Mouse (Mus musculus): ENCODE results near the gene Gbgt1. TPM values are rescaled to one million over a fixed set of nuclear protein-coding genes. Genes with fewer than 3 reads are reported as not detected.

The Gbgt1 gene
- total RNA-seq, 2 experiments from 2014 or later: 1.7 to 3.1 TPM

DNA sequence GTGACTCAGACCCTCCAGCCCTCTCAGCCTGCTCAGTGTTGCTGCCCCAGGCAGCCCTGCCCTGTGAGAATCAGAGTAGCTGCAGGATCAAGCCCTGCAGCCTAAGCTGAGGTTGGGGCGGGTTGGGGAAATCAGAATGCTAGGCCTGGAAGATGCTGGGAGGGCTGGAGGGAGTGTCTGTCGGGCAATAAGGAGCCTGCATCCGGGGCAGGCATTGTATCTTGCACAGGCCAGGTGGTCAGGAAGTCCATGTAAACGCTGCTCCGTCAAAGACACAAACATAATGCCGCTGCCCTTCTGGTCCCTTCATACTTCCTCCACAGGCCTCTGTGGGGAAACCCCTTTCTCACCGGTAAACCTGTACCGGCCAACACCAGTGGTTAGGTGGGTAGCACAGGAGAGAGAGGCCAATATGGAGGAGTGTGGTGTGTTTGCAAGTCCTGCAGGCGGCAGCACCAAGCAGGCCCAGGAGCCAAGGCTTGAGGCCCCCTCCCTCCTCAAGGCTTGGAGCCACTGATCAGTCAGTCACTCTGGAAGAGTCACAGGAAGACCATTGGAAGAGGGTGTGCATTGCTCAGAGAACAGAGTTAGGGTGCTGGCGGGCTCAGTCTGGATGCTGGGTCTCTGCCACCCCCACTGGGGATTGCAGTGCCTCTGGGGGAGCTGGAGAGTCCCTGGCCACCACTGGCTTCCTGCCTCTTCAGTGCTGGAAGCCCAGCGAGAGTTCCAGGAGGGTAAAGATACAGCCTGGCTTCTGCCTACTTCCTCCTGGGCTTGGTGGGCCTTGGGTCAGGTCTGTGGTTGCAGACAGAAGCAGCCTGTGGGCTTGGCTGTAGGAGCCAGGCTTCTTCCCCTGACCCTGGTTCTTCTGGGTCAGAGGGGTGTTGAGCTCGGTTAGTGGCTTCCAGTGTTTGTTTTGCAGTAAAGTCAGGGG, 29.5 kb downstream of the Gbgt1 start:
- DNase-seq (ENCODE audit: low spot score): no peak
- intact Hi-C loops (cut with DNase I): no loop called here

GRCm38 (mm10) chr2:28527436-28528353, 31.0 kb downstream of the Gbgt1 start:
- intact Hi-C loops (cut with DNase I): no loop called here
- DNase-seq (ENCODE audit: low spot score): no peak

DNA sequence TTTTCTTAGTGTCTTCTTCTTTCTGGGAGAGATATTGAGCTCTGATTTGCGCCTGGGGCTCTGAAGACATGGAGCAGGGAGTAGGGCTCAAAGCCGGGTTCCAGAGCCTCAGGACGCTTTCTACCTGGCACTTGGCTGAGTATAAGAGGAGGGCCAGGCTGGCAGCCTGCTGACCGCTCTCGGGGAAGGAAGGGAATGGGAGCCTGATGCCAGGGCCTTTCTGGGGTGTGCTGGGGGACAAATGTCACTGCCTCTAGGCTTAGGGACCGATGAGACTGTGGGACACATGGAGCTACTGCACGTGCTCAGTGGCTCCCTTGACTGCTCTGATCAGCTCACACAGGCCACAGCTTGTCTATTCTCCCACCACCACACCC, 31.7 kb downstream of the Gbgt1 start:
- DNase-seq (ENCODE audit: low spot score): no peak
- intact Hi-C loops (cut with DNase I): no loop called here

DNA sequence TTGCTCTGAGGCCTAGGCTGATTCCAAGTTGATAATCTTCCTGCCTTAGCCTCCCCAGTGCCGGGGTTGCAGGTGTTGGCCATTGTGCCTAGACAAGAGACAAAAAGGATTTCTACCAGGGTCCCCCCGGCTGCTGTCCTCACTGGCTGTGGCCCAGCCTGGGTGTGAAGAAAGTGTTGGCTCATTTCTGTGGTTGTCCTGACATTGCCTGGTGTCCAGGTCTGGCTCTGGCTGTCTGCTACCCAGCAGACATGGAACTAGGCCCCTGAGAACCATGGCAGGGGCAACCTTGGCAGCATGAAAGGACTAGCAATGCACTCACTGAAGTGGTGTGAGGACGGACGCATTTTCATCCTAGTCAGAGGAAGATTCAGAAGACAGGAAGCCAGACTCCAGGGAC, 33.2 kb downstream of the Gbgt1 start:
- no peak for DNase-seq (ENCODE audit: low spot score)
- intact Hi-C loops (cut with DNase I): no loop called here

DNA sequence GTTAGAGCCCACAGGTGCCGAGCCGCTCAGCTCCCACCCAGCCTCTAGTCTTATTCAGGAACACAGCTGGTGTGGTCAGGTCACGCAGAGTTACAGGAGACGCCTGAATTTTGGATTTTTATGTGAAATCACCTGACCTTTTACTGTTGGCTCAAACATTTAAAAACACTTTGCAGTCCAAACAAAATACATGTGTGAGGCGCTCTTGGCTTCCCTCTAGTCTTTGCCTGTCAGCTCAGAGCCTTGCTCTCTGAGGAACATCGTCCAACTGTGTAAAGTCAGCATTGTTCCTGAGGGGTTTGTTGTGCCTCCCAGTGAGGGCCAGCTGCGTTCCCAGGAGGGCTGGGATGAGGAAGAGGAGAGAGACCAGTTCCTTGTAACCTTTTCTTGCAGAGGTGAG, 33.6 kb downstream of the Gbgt1 start:
- intact Hi-C loops (cut with DNase I): no loop called here
- no peak for DNase-seq (ENCODE audit: low spot score)

DNA sequence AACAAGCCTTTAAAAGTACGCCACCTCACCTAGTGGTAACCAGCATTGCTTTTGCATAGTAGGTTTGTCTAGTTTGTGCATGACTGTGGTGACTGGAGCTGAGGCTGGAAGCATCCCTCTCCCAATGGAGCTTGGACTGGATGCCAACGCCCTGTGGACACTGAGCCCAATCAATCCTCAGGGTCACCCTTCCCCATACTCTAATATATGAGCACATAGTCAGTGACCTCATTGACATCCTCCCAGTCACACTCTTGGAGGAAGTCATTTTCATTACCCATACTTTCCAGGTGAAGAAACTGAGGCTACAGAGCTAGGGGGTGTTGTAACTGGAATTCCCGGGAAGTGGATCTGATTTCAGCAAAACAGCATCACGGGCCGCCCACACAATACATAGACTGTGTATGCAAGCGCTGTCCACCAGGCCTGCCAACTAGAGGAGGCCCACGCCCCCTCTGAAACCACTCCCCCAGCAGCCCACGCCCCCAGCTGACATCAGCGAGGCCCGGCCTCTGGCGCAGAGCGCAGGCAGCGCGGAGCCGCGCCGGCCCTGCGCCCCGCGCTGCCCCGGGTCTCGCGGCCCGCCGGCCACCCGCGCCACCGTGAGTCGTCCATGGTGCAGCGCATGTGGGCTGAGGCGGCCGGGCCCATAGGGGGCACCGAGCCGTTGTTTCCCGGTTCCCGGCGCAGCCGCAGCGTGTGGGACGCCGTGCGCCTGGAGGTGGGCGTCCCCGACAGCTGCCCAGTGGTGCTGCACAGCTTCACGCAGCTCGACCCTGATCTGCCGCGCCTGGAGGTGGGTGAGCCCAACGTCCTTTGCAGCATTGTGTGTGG, 36.5 kb downstream of the Gbgt1 start:
- intact Hi-C loops (cut with DNase I): no loop called here
- DNase-seq (ENCODE audit: low spot score): peak; percentile 84

DNA sequence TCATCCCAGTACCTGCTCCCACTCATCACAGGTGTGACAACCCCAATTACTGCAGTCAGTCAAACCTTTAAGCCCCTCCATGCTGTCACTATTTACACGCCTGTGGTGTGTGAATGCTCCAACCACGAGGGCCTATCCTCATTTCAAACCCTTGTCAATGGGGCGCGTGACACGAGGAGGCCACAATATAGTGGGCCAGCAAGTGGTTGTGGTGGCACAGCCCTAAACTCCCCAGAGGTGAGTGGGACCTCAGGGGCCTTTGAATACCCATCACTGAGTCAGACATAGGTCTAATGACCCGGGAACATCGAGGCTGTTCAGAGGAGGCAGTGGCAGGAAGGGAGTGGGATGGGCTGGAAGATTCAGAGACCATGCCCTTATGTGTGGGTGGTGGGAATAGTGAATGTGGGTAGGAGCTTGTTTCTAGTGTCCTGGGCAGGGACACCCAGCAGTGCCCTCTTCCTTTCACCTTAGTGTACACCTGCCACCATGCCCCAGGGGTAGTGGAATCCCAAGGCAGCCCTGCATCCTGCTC, 37.3 kb downstream of the Gbgt1 start:
- DNase-seq (ENCODE audit: low spot score): no peak
- intact Hi-C loops (cut with DNase I): no loop called here

- peak; percentile 42 for DNase-seq (ENCODE audit: low spot score)
- intact Hi-C loops (cut with DNase I): no loop called here
Observed at GRCm38 (mm10) chr2:28534436-28535262, 38.0 kb downstream of the Gbgt1 start.

- no peak for DNase-seq (ENCODE audit: low spot score)
- intact Hi-C loops (cut with DNase I): no loop called here
Observed at GRCm38 (mm10) chr2:28535263-28535540, 38.5 kb downstream of the Gbgt1 start.

- no peak for DNase-seq (ENCODE audit: low spot score)
- intact Hi-C loops (cut with DNase I): no loop called here
Observed at GRCm38 (mm10) chr2:28535650-28536049, 39.0 kb downstream of the Gbgt1 start.

DNA sequence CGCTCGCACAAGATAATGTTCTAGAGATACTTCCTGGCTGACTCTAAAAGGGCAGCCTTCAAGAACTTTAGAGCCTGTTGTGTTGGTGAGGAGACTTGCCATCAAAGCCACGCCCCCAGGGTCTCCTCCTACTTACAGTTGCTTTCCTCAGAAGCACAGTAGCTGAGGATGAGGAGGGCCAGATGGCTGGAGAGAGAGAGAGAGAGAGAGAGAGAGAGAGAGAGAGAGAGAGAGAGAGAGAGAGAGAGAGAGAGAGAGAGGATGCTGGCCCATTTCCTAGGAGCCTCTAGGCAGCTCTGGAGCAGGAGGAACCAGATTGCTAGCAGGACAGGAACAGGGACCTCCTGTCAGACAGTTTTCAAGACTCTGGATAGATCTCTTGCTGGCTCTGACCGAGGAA, 39.5 kb downstream of the Gbgt1 start:
- DNase-seq (ENCODE audit: low spot score): no peak
- intact Hi-C loops (cut with DNase I): no loop called here

DNA sequence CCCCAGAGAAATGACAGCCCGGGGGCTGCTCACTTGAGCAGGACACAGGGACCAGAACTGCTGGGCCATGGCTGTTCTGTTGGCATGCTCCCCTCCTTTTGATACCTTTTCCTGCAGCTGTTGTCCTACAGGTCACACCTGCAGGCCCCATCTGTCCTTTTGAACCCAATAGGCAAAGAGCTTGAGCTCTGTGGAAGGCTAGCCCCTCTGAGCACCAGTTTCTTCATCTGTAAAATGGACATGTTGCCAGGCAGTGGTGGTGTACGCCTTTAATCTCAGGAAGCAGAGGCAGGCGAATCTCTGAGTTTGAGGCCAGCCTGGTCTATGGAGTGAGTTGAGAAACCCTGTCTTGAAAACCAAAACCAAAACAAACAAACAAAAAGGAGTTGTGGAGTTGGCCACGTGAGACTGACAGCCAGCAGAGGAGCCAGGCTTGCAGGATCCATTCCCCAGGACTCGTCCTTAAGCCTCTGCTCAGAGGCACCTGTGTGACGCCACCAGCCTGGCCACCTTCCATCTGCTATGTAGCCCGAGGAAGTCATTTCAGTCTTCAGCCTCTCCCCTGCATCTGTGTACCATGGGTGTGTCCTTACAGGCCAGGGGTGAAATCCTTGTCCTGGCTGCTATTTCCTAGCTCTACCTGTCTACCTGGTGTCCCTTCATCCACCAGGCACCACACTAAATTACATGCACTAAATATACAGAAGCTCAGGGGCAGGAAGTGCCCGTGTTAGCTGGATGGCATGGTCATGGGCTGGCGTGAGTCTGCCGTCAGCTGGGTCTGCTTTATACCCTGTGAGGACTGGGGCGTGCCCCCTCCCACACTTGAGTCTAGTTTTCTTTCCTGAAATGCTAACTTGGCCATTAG, 40.3 kb downstream of the Gbgt1 start:
- intact Hi-C loops (cut with DNase I): no loop called here
- DNase-seq (ENCODE audit: low spot score): no peak

GRCm38 (mm10) chr2:28537634-28537920, 40.9 kb downstream of the Gbgt1 start:
- intact Hi-C loops (cut with DNase I): no loop called here
- no peak for DNase-seq (ENCODE audit: low spot score)

DNA sequence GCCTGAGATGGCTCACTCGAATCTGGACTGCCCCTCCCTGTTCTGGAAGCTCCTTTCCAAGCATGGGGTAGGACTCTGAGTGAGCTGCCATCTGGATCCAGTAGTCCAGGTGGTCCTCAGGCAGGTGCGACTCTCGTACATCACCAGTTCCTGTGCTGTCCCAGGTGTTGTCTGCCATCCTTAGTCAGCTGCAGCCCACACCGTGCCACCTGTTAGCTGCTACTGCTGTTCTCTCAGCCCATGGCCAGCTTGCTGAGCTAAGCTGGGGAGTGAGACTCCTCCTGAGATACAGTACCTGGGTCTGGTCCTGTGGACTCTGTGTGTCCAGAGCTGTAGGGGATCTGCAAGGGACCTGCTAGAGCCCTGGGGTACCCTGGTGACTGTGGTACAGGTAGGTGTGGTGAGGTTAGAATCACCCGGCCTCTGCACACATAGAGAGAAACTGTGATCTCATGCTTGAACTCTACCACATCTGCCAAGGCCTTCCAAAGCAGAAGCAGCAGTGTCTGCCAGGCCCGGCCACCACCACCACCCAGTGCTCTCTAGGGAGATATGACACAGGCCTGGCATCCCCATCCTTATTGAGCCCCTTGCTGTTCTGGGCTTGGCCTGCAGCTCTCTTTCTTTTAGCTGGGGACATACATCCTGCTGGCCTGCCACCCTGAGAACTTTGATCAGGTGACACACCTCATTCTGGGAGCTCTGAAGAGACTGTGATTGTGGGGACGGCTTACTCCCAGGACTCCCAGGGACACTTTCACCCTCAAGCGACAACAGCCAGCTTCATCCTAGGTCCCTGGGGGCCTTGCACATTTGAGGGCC, 41.5 kb downstream of the Gbgt1 start:
- intact Hi-C loops (cut with DNase I): no loop called here
- no peak for DNase-seq (ENCODE audit: low spot score)

DNA sequence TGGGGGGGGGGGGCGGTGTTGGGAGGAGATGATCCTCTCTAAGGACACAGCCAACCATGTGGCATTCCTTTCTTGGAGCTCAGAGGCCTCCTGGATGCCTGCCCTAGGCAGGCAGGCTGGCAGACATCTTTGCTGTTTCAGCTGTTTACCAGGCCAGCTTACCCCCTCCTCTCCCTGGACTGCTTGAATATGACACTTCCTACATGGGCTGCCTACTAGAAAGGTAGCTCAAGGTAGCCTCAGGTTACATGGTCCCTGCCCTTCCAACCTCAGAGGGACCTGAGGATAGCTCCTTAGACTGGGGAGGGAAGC, 42.1 kb downstream of the Gbgt1 start:
- intact Hi-C loops (cut with DNase I): no loop called here
- no peak for DNase-seq (ENCODE audit: low spot score)

- intact Hi-C loops (cut with DNase I): no loop called here
- DNase-seq (ENCODE audit: low spot score): peak; percentile 50
Observed at GRCm38 (mm10) chr2:28539206-28539605, 42.5 kb downstream of the Gbgt1 start.

DNA sequence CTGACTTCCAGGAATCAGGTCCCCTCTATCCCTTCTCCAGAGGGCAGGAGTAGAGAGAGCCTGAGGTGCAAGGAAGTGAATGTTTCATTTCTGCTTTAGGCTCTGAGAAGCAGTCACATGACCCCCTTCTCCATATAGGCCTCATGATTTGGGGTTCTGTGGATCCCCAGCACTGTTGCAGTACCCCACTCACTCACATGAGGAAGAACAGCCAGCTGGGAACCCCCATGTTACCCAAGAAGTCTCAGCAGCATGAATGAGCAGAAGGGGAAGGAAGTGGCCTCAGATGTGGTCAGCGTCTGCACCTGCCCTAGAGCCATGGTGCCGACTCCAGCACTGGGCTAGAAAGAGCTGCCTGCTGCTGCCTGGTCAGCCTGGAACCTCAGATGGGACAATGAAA, 43.3 kb downstream of the Gbgt1 start:
- intact Hi-C loops (cut with DNase I): no loop called here
- DNase-seq (ENCODE audit: low spot score): no peak

Measured in heart, postnatal 25 days (tissue).